Mouse (Mus musculus) lung, embryonic 14.5 days (tissue): Measurements from ENCODE around the gene Pgc. TPM values are rescaled to one million over a fixed set of nuclear protein-coding genes. Genes with fewer than 3 reads are reported as not detected.

Experiments
- ATAC-seq: fragments of 200-750 bp; cut with Nextera tagmentation; 2 replicates; pipeline ENCODE4 v1.8.0; 2017; ENCODE audit warnings: mild to moderate bottlenecking, moderate TSS enrichment, moderate library complexity; ENCODE audit not compliant: insufficient read depth
- DNase-seq: peaks from one replicate; pipeline ENCODE4 v3.0.0-alpha.2; 2015
- H3K27ac ChIP-seq: fragments of 300-500 bp; sonication (generic); 2 replicates; pipeline ENCODE4 v1.5.1; 2014; ENCODE audit warnings: low read depth, mild to moderate bottlenecking, moderate library complexity
- H3K27me3 ChIP-seq: fragments of 300-500 bp; sonication (generic); 2 replicates; pipeline ENCODE4 v1.6.1; 2014; ENCODE audit warnings: low read length, control low read depth; ENCODE audit not compliant: insufficient read depth
- H3K36me3 ChIP-seq: fragments of 300-500 bp; sonication (generic); 2 replicates; pipeline ENCODE4 v1.6.1; 2014; ENCODE audit warnings: control low read depth; ENCODE audit not compliant: insufficient read depth
- H3K4me1 ChIP-seq: fragments of 300-500 bp; sonication (generic); 2 replicates; pipeline ENCODE4 v1.6.1; 2014; ENCODE audit warnings: antibody characterized with exemption, control low read depth; ENCODE audit not compliant: insufficient read depth
- H3K4me2 ChIP-seq: fragments of 300-500 bp; sonication (generic); 2 replicates; pipeline ENCODE4 v1.6.1; 2014; ENCODE audit warnings: mild to moderate bottlenecking
- H3K4me3 ChIP-seq: fragments of 300-500 bp; sonication (generic); 2 replicates; pipeline ENCODE4 v1.5.1; 2014; ENCODE audit warnings: low read depth, low read length
- H3K9ac ChIP-seq: fragments of 300-500 bp; sonication (generic); 2 replicates; pipeline ENCODE4 v1.6.1; 2014
- H3K9me3 ChIP-seq: fragments of 300-500 bp; sonication (generic); 2 replicates; pipeline ENCODE4 v1.6.1; 2016; ENCODE audit warnings: low read depth, low read length, control low read depth
- CTCF ChIP-seq: IDR thresholded peaks from 2 replicates; pipeline ENCODE4 v1.5.1; 2016; ENCODE audit warnings: antibody characterized with exemption, low read depth
- WGBS: fragments of 180-500 bp; shearing (Covaris S2); extraction: QIAGEN DNeasy Blood & Tissue Kit; methylation state at CpG from one replicate; pipeline ENCODE4 v1.1.7; 2014; 5-methylcytosine and 5-hydroxymethylcytosine counted together
- polyA plus RNA-seq: library from polyadenylated mRNA; unstranded; fragments of >200 nt; fragmentation: Nextera tagmentation; extraction: Ambion mirVana; gene quantifications from 2 replicates; pipeline ENCODE4 v1.2.1, GENCODE M21; 2014

Gene Pgc
- polyA plus RNA-seq, 1 experiment from 2014 or later: 7.6 TPM

DNA sequence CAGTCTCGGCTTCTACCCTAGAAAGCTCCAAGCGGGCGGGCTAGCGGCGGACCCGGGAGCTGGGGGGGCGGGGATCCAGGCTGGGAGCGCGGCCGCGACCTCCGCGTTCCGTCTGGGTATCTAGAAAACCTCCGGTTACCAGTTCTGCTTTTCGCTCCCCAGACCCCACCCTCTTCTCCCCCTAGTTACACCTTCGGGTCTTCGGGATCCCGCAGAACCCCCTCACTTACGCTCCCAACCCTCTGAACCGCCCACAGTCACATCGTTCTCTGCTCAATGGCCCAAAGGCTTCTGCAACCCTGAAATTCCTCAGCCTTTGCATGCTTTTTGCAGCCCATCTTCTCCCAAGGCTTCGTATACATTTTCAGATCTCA lies 31.3 kb upstream of the Pgc start:
- ATAC-seq (no peak; the same call in 1 of the 2 replicates), DNase-seq (peak; percentile 42)
- Histone ChIP-seq H3K9ac (peak overlapping the region; percentile 79), H3K27me3 (no peaks in the 10 kb centered on the region), H3K9me3 (no peaks in the 10 kb centered on the region), H3K4me1 (peaks cover 3% of the 10 kb centered on the region; the same call in 1 of the 2 replicates), H3K4me3 (peak overlapping the region; percentile 71), H3K36me3 (0 out of 2 replicates have a peak, but pooled peaks cover 7% of the 10 kb centered on the region), H3K27ac (peak overlapping the region; percentile 51; the same call in 1 of the 2 replicates), H3K4me2 (peak overlapping the region; percentile 73)
- no peak for TF ChIP-seq CTCF
- WGBS: 0% methylated on average over 15 of the region's 23 CpGs

GRCm38 (mm10) chr17:47698156-47698555 lies 28.5 kb upstream of the Pgc start:
- TF ChIP-seq CTCF: no peak
- H3K4me3 ChIP-seq: no peak overlapping the region
- H3K27ac ChIP-seq: no peak overlapping the region
- peaks cover 15% of the 10 kb centered on the region; the same call in 1 of the 2 replicates for H3K36me3 ChIP-seq
- no peak overlapping the region for H3K4me2 ChIP-seq
- 88% methylated on average over 10 of the region's 10 CpGs for WGBS
- no peaks in the 10 kb centered on the region for H3K9me3 ChIP-seq
- no peaks in the 10 kb centered on the region for H3K27me3 ChIP-seq
- ATAC-seq (no peak), DNase-seq (no peak)
- H3K9ac ChIP-seq: no peak overlapping the region
- H3K4me1 ChIP-seq: peaks cover 3% of the 10 kb centered on the region

DNA sequence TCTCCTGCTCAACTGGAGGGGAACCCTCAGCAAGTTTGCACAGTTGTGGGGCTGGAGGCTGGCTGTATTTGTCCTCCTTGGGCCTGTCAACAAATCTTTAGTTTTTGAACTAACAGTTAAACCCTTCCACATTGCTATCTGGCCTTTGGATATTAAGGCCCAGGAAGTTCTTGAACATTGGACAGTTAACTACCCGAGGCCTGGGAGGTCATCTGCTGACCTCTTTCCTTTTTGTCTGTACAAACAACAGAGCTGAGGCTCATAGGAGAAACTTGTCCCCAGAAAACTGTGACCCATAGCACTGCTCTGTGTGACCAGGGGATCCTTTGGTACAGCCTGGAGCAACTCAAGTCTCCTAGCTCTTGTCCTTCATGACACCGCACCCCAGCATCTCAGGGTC lies 27.6 kb upstream of the Pgc start:
- ATAC-seq (no peak), DNase-seq (no peak)
- H3K4me2 ChIP-seq: no peak overlapping the region
- H3K27ac ChIP-seq: no peak overlapping the region
- TF ChIP-seq CTCF: no peak
- H3K36me3 ChIP-seq: peaks cover 21% of the 10 kb centered on the region; the same call in 1 of the 2 replicates
- no peaks in the 10 kb centered on the region for H3K9me3 ChIP-seq
- H3K4me1 ChIP-seq: peaks cover 2% of the 10 kb centered on the region
- 60% methylated on average over 2 of the region's 2 CpGs for WGBS
- no peak overlapping the region for H3K4me3 ChIP-seq
- no peak overlapping the region for H3K9ac ChIP-seq
- no peaks in the 10 kb centered on the region for H3K27me3 ChIP-seq

DNA sequence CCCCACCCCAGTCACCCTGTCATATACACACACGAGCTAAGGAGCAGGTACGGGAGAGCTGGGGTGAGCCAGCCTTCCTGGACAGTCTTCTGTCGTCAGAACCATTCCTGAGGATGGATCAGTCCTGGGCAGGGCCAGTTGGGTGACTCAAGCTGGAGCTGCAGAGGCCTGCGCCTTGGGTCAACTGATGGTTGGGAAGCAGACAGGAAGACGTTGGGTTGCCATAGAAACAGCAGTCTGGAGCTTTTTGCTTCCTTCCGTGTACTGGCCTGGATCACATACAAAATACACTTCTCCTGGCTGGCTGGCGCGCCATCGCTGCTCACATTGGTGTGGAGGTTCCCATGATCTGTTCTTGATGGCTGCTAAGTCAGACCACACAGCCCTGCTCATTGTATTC lies 24.8 kb upstream of the Pgc start:
- peaks cover 21% of the 10 kb centered on the region; the same call in 1 of the 2 replicates for H3K36me3 ChIP-seq
- no peaks in the 10 kb centered on the region; the same call in 1 of the 2 replicates for H3K4me1 ChIP-seq
- DNase-seq (no peak), ATAC-seq (no peak)
- no peaks in the 10 kb centered on the region for H3K27me3 ChIP-seq
- no peak overlapping the region for H3K9ac ChIP-seq
- no peak for TF ChIP-seq CTCF
- H3K27ac ChIP-seq: peak overlapping the region; percentile 80
- peak overlapping the region; percentile 47; the same call in 1 of the 2 replicates for H3K4me2 ChIP-seq
- WGBS: 56% methylated on average over 9 of the region's 9 CpGs
- H3K9me3 ChIP-seq: no peaks in the 10 kb centered on the region
- no peak overlapping the region for H3K4me3 ChIP-seq

DNA sequence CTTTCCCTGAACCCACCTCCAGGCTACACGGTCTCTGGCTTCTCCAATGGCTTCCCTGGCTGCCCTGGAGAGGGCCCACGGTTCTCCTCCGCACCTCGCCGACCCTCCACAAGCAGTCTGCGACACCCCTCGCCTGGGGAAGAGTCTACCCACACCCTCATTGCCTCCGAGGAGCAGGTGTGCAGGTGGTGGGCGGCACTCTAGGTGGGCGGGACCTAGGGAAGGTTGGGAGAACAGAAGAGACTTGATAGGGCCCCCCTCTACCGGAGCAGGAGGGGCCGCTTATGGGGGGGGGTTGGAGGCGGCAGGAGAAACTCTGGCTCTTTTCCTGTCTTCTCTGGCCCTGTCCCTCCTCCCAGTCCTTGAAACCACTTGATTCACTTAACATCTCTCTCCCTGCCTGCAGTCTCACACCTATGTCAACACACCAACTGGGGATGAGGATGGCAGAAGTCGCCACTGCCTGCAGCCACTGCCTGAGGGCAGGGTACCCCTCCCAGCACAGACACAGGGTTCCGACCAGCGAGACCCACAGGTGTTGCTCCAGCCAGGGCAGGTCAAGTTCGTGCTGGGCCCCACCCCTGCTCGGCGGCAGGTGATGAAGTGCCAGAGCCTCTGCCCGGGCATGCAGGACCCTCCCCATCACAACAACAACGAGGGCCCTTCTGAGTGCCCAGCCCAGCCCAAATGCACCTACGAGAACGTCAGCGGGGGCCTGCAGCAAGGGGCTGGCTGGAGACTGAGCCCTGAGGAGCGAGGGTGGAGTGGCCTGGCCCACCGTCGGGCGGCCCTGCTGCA lies 23.9 kb upstream of the Pgc start:
- 34% methylated on average over 28 of the region's 28 CpGs for whole genome bisulfite sequencing
- no peaks in the 10 kb centered on the region for H3K27me3 ChIP-seq
- H3K4me2 ChIP-seq: peak overlapping the region; percentile 47
- H3K9ac ChIP-seq: no peak overlapping the region
- H3K4me3 ChIP-seq: peak overlapping the region; percentile 2; the same call in 1 of the 2 replicates
- H3K9me3 ChIP-seq: no peaks in the 10 kb centered on the region
- peak; percentile 42 for DNase-seq
- peak overlapping the region; percentile 80 for H3K27ac ChIP-seq
- no peak for TF ChIP-seq CTCF
- ATAC-seq: peak; percentile 69
- no peaks in the 10 kb centered on the region; the same call in 1 of the 2 replicates for H3K4me1 ChIP-seq
- peaks cover 21% of the 10 kb centered on the region; the same call in 1 of the 2 replicates for H3K36me3 ChIP-seq

DNA sequence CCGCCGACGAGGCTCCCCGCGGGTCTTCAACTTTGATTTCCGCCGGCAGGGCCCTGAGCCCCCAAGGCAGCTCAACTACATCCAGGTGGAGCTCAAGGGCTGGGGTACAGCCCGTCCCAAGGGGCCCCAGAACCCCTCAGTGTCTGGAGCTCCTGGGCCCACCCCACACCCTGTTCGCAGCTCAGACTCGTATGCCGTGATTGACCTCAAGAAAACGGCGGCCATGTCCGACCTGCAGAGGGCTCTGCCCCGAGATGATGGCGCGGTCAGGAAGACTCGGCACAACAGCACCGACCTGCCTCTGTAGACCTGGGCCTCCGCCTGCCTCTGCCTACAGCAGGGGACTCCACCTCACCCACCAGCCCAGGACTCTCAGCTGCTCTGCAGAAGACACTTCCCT lies 23.1 kb upstream of the Pgc start:
- Histone ChIP-seq H3K4me3 (peak overlapping the region; percentile 2; the same call in 1 of the 2 replicates), H3K36me3 (peaks cover 13% of the 10 kb centered on the region; the same call in 1 of the 2 replicates), H3K9ac (no peak overlapping the region), H3K27me3 (no peaks in the 10 kb centered on the region), H3K4me1 (no peaks in the 10 kb centered on the region; the same call in 1 of the 2 replicates), H3K27ac (peak overlapping the region; percentile 80), H3K9me3 (no peaks in the 10 kb centered on the region), H3K4me2 (peak overlapping the region; percentile 47)
- no peak for TF ChIP-seq CTCF
- DNase-seq (no peak), ATAC-seq (no peak)
- WGBS: 28% methylated on average over 20 of the region's 20 CpGs

DNA sequence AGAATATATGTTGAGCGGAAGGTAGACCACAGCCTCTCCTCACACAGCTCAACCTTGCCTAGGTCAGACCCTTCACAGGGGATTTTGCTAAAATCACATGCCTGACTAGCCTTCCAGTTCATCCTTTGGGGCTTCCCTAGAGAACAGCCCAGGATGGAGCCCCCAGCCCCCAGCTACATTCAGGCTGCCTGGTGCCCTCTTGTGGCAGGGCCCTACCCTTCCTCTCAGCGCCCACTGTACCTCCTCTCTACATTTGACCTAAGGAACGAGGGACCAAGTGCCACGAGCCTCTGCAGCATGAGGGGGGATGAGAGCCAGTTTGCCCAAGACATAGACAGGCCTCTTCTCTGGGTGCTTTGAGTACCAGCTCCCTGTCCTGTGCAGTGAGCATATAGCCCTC lies 21.9 kb upstream of the Pgc start:
- Histone ChIP-seq H3K4me2 (no peak overlapping the region), H3K9ac (no peak overlapping the region), H3K4me3 (no peak overlapping the region), H3K27me3 (no peaks in the 10 kb centered on the region), H3K36me3 (peaks cover 13% of the 10 kb centered on the region; the same call in 1 of the 2 replicates), H3K9me3 (no peaks in the 10 kb centered on the region), H3K27ac (no peak overlapping the region), H3K4me1 (no peaks in the 10 kb centered on the region; the same call in 1 of the 2 replicates)
- TF ChIP-seq CTCF: no peak; the same call in 1 of the 2 replicates
- DNase-seq (no peak), ATAC-seq (no peak)
- 73% methylated on average over 4 of the region's 4 CpGs for WGBS
